Mouse (Mus musculus): ENCODE measurements at regions not wholly inside any gene's neighbourhood (a gene's known extent, or its start where the extent isn't known, plus 50 kb on each side); places are given as distances from the start of the nearest gene placed in this dataset.

DNA sequence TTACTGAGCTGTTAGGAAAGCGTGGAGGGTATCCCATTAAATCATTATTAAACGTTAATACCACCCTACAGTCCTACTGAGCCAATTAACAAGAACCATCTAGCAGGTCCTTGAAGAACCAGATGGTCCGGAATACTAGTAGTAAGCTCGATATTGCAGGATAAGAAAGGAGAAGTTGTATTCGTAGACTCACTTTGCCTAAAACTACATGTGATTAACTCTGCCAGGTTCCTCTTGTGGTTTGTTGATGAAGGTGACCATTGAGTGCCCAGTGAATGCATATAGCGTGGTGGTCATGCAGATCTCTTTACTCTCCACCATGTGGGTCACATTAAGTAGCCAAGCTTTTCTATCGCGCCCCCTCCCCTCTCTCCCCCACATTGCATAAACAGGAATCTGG lies 435.0 kb downstream of the Adgrl2 start:
- no peak for DNase-seq

DNA sequence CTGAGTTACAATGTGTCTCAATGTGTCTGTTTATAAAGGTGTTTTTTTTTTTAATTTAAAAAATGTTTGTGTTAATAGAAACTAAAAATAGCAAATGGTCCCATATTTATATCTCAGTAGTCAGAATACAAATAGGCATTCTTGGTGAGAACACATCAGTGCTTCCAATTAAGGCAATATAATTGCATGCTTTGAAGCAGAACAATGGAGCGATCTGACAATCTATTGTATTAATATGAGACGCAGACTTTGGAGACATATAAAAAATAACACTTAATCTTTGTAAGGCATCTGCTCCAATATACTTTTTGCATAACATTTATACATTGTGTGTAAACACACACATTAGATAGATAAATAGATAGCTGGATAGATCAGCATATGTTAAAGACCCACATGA lies 439.6 kb downstream of the Adgrl2 start:
- no peak for DNase-seq

DNA sequence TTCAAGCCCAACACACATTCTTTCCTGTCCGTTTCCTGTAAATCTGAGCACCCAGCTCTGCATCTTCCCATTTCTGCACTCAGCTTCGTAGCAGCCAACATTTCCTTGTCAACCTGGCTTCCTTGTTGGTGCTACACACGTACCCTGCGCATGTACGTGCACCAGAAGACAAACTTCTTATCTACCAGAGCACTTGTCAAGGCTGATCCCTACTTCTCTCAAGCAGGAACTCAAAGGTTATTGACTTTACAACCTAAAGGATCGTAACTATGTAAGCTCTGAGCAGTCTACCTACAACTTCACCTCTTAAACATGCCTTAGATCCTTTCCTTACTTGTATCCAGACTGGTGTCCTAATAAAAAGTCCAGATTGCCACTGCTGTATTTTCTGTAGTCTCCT lies 445.4 kb downstream of the Adgrl2 start:
- DNase-seq = no peak

DNA sequence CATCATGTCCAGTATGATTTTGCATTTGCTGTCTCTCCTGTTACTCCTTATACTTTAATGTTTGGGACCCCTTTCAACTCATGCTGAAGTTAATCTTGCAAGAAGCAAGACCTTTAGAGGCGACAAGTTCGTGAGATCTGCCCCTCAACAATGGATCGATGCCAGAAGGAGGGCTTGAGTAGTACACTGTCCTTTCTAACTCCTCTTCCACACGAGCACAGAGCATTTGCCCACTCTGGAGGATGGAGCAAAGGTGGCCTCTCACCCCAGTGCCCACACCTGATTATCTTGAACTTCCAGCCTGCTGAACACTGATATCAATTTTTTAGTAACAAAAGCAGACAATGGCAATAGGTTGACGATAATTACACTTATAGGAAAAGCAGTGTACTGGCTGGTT lies 448.1 kb downstream of the Adgrl2 start:
- no peak for DNase-seq

DNA sequence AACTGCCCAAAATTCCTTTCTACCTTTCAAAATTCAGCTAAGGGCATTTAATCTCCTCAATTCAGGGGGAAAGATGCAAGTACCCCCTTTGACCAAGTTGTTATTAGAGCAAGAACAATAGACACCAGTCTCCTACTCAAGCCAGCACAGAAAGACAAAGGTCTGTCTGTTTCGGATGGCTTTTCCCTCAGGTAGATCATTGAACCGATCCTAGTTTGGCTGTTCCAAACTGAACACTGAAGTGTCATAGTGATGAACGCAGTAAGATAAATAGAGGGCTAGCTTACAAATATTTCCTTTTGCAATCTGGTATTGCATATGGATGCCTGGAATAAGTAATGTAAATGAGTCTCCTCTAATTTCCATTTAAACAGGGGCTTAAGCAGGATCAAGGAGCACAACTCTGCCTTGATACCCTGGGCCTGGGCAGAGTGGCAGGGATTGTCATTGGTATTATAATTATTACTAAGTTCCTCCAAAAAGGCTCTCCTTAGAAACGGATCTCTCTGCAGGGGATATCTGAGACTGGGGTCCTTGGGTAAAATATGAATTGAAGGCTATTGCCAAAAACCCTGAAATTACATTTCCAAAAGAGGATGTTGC lies 452.6 kb downstream of the Adgrl2 start:
- DNase-seq = no peak

DNA sequence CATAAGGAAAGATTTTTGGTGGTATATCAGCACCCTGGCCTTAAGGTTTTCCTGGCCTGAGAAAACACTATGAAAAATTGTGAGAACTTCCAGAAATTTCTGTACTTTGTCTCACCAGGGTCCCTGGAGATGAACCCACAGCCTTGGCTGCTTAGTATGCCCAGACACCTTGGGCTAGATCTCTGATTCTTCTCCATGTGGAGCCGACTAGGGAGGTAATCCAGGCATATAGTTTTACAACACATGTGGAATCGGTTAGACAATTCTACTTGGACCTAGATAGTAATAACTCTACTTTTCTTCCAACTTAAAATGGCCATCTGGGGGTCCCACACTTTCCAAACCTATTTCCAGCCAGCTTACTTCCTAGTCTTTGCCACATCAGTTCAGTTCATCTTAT lies 460.5 kb downstream of the Adgrl2 start:
- DNase-seq = no peak

DNA sequence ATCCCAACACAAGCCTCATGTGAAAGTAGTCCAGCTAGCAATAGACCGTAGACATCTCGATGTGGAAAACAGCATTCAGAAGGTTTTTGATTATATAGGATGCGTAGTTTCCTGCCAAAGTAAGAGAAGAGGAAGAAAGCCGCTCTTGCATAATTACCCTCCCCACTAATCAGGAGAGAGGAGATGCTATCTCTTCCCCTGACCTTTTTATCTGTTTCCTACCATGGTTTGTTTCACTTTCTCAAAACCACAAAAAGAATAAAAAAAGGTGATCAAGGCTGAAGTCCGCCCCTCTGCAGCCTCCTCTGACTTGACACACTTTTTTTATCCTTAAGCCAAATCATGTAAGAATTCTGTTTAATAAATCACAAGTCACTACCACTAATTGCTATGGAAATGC lies 480.0 kb downstream of the Adgrl2 start:
- DNase-seq = no peak

DNA sequence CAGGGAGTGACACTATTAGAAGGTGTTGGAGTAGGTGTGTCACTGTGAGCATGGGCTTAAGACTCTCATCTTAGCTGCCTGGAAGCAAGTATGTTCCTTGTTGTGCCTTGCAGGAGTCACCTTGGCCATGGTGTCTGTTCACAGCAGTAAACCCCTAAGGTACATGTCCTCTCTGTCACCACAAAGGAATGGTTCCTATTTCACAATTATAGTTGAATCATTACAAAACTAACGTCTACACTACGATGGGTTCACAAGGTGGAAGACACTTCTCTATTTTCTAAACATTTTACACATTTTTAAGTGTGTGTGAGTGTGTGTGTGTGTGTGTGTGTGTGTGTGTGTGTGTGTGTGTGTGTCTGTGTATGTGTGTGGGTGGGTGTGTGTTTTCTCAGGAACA lies 485.4 kb downstream of the Adgrl2 start:
- no peak for DNase-seq

DNA sequence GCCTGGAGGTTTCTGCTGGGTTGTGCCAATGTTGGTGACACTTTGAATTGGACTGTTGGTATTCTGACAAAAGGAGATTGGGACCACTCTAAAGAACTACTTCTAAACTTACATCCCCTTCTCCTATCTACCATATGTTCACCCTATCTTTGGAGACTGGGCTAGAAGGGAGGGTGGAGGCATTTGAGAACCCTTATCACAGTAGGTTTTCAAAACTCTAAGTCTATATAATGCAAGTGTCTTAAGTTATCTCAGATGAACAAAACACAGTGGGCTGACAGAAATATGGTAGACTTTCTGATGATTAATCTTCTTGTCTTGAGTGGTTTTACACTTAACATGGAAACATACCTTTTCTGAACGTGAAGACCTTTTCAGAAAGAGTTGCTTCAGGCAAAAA lies 486.9 kb downstream of the Adgrl2 start:
- no peak for DNase-seq

DNA sequence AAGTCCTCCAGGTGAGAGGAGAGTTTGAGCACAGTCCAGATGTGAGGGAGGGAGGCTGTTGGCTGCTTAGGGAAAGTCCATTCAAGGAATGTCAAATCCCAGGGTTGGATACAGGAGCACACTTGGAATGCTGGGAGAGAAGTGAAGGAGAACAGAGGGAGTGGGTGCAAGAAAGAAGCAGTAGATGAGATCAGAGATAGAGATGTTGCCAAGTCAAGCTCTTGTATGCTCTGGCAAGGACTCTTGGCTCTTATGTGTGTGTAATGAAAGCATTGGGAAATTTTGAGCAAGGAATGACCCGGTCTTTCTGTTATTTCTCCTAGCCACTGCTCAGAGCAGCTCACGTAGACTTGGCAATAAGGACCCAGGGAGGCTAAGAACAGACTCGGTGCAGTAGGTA lies 488.6 kb downstream of the Adgrl2 start:
- no peak for DNase-seq

DNA sequence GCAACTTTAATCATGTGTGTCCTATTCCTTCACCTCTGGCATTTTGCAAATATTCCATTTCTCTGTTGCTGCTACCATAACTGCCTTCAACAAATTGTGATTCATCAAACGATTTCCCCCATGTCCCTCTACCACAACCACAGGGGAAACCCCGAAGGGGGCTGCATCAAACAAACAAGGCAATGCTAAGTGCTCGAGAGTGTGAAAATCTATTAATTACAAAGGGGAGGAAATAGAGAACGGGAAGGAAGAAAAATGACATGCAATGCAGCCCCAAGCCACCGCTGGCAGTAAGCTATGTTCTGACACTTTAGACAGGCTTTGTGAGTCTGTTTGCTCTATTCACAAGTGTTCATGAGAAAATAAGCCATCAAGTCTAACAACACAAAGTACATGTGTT lies 493.7 kb downstream of the Adgrl2 start:
- DNase-seq = no peak

DNA sequence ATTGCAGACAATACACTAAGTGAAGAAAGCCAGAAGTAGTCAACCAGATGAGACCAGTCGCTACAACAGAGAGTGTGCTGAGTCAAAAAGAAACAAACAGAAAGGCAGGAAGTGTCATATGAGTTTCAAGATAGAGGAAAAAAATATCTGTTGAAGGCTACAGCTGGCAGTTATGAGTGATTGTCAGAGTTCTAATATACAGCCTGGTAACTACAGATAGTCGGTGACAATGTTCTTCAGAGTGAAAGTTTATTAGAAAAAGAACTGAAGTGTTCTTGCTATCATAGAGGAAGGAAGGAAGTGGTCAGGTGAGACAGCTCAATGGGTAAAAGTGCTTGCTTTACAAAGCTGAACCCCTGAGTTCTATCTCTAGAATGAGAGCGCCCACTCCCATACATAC lies 499.1 kb downstream of the Adgrl2 start:
- DNase-seq = no peak

DNA sequence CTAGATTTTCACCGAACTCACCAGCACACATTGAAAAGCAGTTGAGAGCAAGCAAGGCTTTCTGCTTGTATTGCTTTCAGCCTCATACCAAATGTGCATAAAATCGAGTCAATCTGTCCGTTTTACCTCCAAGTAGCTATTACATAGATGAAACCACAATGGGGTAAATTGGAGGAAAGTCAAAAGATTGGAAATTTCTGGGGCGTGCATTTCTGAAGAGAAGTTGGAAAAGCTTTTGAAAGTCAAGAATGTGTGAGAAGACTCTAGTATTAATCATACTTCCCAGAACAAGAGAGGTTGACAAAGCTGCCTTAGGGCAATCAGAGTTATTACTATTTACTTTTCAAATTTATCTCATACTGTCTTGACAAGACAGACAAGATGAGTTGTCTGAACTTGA lies 501.2 kb downstream of the Adgrl2 start:
- DNase-seq = no peak

DNA sequence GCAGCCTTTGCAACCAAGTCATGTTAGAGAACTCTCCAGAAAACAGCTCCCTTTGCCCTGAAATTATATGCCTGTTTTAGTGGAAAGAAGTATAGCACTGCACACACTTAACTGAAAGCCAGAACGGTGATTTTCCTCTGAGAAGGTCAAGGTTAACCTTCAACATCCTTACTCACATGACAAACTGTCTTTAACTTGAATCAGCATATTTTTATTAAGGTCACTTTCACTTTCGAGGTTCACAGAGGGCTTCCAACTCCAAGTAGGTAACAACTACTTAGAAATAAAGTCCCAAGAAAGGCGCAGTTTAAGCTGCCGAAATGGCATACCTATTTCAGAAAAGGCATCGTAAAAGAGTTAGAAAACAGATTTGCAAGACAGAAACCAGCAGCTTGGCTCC lies 502.4 kb downstream of the Adgrl2 start:
- DNase-seq = no peak

DNA sequence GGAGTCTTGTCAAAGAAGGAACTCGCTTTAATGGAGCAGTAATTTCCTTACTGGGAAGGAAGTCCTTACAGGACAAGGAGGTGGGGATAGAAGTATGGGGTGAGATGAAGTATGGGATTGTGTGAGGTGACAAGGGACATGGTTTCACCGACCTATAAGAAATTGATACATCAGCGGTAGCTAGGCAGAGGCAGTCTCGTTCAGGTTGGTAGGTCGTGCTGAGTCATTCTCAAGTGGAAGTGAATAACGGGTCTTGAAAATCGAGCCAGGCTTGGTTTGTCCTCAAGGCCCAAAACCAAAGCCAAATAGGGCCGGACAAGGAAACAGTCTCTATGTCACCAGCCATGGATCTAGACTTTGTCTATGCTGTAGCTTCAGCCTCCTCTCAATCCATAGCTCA lies 514.5 kb downstream of the Adgrl2 start:
- no peak for DNase-seq

DNA sequence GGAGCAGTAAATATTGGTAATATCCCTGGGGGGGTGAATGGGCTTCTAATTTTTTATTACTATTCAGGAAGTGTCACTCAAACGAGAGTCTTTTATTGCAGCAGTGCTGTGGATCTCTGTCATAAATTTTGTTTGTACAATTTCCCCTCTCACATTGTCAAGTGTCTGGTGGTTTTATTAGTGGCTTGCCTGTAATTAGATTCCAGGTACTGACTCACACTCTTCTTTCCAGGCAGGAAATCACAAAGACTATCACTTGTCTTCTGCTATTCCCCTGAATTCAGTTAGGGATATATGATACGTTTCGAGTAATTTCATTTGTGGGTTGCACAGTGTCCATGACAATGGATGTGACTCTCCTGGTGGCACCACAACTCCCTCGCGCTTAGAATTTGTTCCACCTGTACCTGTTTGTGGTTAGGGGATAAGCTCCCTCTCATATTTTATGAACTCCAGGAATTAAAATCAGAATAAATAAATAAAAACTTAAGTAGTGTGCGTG lies 517.4 kb downstream of the Adgrl2 start:
- no peak for DNase-seq

DNA sequence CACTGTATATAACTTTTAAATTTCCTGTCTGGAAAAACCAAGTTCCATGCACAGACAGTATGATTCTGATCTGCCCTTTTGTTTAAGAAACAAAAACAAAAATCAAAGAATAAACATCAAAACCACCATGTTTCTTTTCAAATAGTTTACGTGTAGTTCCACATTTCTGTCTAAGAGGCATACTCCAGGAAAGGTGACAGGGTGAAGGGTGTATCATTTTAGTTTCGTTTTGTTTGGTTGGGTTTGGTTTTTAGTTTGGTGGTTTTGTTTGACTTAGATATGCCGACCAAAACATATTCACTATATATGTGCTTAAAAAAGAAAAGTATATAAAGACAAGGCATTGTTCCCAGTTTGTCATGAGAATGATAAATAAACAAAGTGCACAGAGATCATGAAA lies 524.9 kb downstream of the Adgrl2 start:
- no peak for DNase-seq

DNA sequence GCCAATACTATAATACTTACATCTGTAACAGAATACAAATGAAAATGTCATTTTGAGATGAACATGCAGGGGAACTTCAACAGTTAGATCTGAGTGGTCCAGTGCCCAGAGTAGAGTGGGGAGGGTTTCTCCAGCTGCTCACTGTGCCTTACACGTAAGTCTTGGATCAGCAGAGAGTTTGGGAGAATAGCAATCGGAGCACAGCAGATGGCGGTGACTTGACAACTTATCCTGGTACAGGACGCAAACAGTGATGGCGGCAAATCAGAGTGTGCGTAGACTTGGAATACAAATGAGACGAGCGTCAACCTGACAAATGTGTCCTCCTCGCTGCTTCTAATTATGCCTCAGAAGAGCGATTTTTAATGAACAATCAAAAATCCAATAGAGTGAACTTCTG lies 527.6 kb downstream of the Adgrl2 start:
- no peak for DNase-seq

DNA sequence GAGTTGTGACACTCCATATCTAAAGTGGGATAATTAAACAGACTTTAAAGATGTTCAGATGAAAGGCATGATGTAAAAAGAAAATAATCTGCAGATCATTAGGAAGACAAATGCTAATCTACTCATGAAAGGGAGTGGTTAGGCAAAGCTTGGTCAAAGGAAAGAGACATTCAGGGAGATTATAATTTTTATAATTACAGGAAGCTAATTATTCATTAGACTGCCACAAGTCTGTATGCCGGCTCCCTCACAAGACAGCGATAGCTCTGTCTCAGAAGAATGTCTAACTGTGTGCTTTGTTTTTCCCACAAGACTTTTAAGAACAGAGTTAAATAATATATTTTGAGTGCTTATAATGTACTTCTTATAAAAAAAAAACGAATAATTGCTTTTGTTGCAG lies 541.5 kb downstream of the Adgrl2 start:
- DNase-seq = no peak

DNA sequence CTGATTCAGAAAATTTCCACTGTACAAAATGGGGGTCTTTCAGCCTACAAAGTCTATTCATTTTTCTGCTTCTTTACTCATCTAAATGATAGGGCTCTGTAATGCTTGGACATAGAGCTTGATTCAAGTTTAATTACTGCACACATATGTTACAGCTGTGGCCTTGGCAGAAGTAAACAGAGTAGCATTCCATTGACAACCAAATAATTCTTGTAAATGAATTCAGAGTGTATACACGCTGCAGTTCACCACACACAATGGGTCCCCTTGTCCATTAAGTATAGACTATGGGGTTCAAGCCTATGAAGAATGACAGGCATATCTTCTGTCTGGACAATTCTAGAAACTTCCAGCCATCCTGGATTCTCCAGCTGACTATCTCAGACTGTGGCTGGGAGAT lies 541.9 kb downstream of the Adgrl2 start:
- no peak for DNase-seq

DNA sequence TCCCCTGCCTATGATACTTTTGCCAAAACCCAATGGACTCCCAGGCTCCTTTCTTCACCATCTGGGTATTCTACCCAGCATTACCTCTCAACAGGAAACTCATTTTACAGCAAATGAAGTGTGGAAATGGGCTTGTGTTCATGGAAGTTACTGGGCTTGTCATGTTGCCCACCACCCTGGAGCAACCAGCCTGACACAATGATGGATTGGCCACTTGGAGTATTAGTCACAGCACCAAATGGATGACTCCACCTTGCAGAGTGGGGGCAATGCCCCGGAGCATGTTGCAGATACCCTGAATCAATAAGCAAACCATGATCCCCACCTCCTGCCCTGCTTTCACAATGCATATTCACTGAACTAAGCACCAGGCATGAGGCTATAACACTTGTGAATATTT lies 543.5 kb downstream of the Adgrl2 start:
- DNase-seq = no peak

DNA sequence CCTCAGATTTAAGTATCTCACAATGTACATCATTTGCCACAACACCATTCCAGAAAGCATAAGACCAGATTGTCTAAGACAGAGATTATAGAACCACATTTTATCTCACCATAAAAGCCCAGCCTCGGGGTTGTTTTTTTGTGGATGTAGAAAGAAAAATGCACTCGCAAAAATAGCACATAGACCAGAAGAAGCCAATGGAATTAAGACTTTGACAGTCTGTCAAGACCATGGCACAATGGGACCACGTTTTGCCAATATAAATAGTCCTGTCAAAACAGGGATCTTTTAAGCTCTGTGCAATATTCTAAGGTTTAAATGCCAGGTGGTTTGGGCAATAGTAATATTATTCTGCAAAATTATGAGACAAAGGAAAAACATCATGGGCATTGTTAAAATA lies 547.3 kb downstream of the Adgrl2 start:
- no peak for DNase-seq

DNA sequence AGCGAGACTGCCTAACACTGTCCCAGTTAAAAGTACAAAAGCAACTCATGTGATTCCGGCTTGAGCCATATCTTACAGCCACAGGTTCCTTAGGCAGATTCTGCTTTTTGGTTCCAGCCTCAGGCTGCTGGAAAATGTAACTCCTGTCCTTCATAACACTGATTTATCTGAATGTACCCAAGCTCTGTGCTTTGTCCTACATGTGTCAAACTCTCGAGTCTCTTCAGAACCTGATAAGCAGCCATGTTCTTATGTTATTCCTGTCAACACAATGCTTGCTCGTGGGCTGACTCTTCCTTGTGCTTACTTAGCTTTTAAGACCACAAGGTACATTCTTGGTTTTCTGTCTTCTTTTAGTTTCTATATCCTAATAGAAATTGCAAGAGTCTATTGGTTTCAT lies 556.3 kb downstream of the Adgrl2 start:
- DNase-seq = no peak

DNA sequence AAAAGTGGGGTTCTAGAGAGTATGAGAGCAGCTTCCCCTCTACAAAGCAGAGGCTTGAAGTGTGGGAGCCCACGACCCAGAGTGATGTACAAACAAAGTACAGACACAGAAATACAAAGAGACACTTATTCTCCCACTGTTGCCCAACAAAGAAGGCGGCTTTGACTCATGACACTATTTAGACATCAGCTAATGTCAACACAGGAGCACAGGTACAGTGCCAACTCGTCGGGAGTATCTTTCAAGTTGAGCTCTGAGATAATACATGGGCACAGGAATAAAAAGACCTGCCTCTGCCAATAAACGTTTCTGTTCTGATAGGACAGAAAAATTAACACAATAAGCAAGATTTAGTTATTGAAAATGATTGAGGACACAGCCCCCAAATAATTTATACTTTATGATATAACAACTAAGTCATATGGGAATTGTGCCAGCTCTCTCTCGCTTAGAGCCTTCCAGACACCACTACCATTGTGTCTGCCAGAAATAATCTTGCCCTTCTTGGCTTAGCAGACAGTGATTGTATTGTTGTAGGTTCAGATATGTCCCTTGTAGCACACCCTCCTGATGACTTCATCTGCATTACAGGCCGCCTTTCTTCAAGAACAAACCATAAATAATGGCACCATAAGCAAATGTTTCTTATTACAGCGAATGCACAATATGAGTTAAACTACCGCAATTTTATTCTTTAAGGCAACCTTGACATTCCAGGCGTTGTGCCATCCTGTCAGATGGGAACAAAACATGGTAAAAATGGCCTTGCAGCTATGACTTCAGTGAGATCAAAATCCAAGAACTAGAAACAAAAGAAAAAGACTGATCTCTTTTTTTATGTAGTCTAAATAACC lies 561.1 kb downstream of the Adgrl2 start:
- peak; percentile 4 for DNase-seq

DNA sequence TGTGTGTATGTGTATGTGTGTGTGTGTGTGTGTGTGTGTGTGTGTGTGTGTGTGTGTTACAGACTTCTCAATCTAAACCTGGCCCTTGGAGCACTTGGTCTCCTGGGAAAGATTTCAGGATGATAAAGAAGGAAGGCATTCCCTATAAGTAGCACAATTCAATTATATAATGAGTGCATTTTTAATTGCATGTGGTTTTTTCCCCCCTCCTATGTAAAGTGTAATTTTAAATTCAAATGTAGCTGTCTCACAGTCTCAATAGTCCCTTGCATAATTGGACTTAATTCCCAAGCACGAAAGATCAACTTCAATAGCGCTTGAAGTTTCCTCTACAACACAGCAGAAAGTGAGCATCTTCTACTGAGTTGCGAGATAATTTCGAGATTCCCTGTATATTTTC lies 566.3 kb downstream of the Adgrl2 start:
- no peak for DNase-seq

All from lung, postnatal 10 days (tissue).